Mouse (Mus musculus) c-Kit-negative CD71-positive TER-119-positive erythroid progenitor cells, embryonic 14.5 days (primary cell): ENCODE results near the gene Dedd2.
"Not testable (repeated sequence)": the region's sequence is repeated elsewhere in the genome, so short reads cannot be mapped to it uniquely, and the experiment has no call there.

Source experiments
- DNase-seq: peaks from one replicate; pipeline ENCODE4 v3.0.0-alpha.2; 2013; ENCODE audit warnings: low read depth, low spot score

Gene Dedd2

GRCm38 (mm10) chr7:25220457-25221101 is at the start of gene Dedd2:
Dedd2 (minus strand) TSS chr7:25220615.
- no peak for DNase-seq

GRCm38 (mm10) chr7:25269545-25270271 is 49.3 kb upstream of the Dedd2 start:
- DNase-seq: no peak

- no peak for DNase-seq
These were observed 48.6 kb upstream of the Dedd2 start for GRCm38 (mm10) chr7:25269029-25269428.

GRCm38 (mm10) chr7:25268588-25268987 is 48.2 kb upstream of the Dedd2 start:
- DNase-seq: no peak

- DNase-seq: peak; percentile 100
These were observed 47.5 kb upstream of the Dedd2 start for GRCm38 (mm10) chr7:25267751-25268463.

- DNase-seq: peak; percentile 94
These were observed 46.9 kb upstream of the Dedd2 start, which contains the start of gene Cic for GRCm38 (mm10) chr7:25267301-25267750. Cic (plus strand) TSS chr7:25267704.

- DNase-seq: no peak
These were observed 46.0 kb upstream of the Dedd2 start for GRCm38 (mm10) chr7:25266180-25266962.

GRCm38 (mm10) chr7:25265743-25266142 is 45.3 kb upstream of the Dedd2 start:
- DNase-seq: not testable (repeated sequence)

- no peak for DNase-seq
These were observed 43.8 kb upstream of the Dedd2 start for GRCm38 (mm10) chr7:25263968-25264870.

GRCm38 (mm10) chr7:25261896-25262295 is 41.5 kb upstream of the Dedd2 start:
- no peak for DNase-seq

- DNase-seq: no peak
These were observed 31.4 kb upstream of the Dedd2 start for GRCm38 (mm10) chr7:25251822-25252221.

- DNase-seq: no peak
These were observed 30.8 kb upstream of the Dedd2 start for GRCm38 (mm10) chr7:25251071-25251791.

GRCm38 (mm10) chr7:25250141-25250972 is 29.9 kb upstream of the Dedd2 start, which contains the start of gene Erf:
Erf (minus strand) TSS chr7:25250761.
- peak; percentile 78 for DNase-seq

GRCm38 (mm10) chr7:25249314-25250140 is 29.1 kb upstream of the Dedd2 start:
- no peak for DNase-seq

GRCm38 (mm10) chr7:25248846-25249313 is 28.5 kb upstream of the Dedd2 start:
- DNase-seq: no peak

- no peak for DNase-seq
These were observed 27.7 kb upstream of the Dedd2 start for GRCm38 (mm10) chr7:25248018-25248647.

GRCm38 (mm10) chr7:25247498-25247897 is 27.1 kb upstream of the Dedd2 start:
- DNase-seq: no peak
